Mouse (Mus musculus): ENCODE data around the gene Rhbdf2. TPM values are rescaled to one million over a fixed set of nuclear protein-coding genes. Genes with fewer than 3 reads are reported as not detected.
"Not testable (repeated sequence)": the region's sequence is repeated elsewhere in the genome, so short reads cannot be mapped to it uniquely, and the experiment has no call there.

The Rhbdf2 gene
- polyA plus RNA-seq, 1 experiment from 2014 or later = 1.2 TPM

DNA sequence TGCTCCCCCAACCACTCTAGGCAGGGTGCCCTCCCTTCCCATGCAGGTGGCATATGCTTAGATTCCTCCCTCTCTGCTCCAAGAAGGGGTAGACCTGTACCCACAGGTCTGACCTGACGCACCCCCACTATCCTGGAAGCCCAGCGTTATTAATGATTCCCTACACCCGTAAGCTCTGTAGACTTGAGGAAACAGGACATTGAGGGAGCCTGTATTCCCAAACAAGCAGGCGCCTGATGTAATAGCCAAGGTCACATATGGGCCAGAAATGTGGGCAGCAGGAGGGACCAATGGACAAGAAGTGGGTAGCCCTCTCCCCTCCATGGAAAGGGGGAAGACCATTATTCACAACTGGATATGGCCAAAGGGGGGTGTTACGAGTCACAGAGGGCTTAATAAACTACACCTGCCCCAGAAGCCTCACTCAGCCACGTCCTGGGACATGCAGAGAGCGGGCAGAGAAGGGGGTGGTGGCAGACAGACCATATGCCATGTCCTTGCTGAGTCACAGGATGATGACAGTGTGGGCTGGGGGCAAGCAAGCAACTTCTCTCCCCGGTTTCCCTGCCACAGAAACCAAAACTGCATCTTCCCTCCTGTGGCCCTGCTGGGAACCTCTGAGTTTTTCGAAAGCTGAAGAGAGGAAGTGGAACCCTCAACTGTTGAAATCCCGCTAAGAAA is 10.2 kb downstream of the Rhbdf2 start:
- no peaks in the 10 kb centered on the region for H3K36me3 ChIP-seq (replicated peaks; ENCODE audit: control insufficient read depth, insufficient read depth)
- H3K9ac ChIP-seq = no peak overlapping the region
- no peak overlapping the region for H3K4me2 ChIP-seq (replicated peaks)
- H3K4me3 ChIP-seq (replicated peaks; ENCODE audit: low read length) = no peak overlapping the region
- DNase-seq (ENCODE audit: low spot score) (no peak), ATAC-seq (ENCODE audit: low FRiP score) (no peak)
- H3K9me3 ChIP-seq (ENCODE audit: control insufficient read depth, low read length) = no peaks in the 10 kb centered on the region
- peaks cover 21% of the 10 kb centered on the region for H3K4me1 ChIP-seq (replicated peaks; ENCODE audit: control insufficient read depth, insufficient read depth, low read length)
- WGBS = 80% methylated on average over 10 of the region's 10 CpGs
- no peaks in the 10 kb centered on the region for H3K27me3 ChIP-seq (ENCODE audit: control insufficient read depth, insufficient read depth, low read length)
- H3K27ac ChIP-seq = no peak overlapping the region

DNA sequence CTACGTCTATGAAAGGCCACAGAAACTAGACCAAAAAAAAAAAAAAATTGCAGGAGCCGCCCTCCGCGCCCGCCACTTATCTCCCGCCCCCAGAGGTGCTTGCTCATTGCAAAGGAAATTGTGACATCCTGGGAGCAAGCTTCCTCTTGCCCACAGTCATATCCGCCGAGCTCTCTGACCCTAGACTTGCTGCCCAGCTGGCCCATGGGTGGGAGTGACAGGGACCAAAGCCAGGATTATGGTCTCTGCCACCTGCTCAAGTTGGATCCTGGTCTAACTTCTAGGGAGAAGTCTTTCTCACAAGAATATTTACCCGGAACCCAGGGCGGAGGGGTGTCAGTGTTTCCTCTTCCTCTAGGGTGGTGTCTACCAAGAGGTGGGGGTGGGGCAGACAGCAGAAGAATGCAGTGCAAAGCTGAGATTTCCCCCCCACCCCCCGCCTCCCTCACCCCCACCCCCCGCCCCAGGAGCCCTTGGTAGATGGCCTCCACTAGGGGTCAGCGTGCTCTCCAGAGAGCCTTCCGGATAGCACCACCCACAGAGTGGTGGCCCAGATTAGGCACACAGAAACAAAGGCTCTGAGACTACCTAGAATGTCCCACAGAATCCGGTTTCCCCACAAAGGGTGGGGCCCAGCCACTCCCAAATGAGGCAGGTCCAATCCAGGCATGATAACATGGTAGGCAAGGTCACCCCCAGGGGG is 10.9 kb downstream of the Rhbdf2 start:
- Histone ChIP-seq H3K9ac (no peak overlapping the region), H3K9me3 (ENCODE audit: control insufficient read depth, low read length) (no peaks in the 10 kb centered on the region), H3K4me1 (replicated peaks; ENCODE audit: control insufficient read depth, insufficient read depth, low read length) (peaks cover 15% of the 10 kb centered on the region), H3K27ac (no peak overlapping the region), H3K4me2 (replicated peaks) (no peak overlapping the region), H3K36me3 (replicated peaks; ENCODE audit: control insufficient read depth, insufficient read depth) (no peaks in the 10 kb centered on the region), H3K27me3 (ENCODE audit: control insufficient read depth, insufficient read depth, low read length) (no peaks in the 10 kb centered on the region), H3K4me3 (replicated peaks; ENCODE audit: low read length) (no peak overlapping the region)
- DNase-seq (ENCODE audit: low spot score) (no peak), ATAC-seq (ENCODE audit: low FRiP score) (no peak)
- WGBS = 64% methylated on average over 12 of the region's 15 CpGs

DNA sequence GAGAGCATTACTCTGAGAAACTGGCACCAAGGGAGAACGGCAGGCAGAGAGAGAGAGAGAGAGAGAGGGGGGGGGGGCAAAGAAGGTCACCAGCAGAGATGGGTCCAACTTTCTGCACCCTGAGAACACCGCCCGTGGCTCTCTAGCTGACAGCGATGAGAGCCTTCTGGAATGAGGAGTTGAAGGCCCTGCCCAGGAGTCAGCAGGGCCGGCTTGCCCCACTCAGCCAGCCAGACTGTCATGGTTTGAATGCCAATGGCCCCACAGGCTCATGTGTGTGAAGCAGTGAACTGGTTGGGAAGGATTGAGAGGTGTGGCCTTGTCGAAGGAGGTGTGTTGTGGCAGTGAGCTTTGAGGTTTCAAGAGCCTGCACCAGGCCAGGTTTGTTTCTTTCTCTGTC is 13.6 kb downstream of the Rhbdf2 start:
- Histone ChIP-seq H3K4me1 (replicated peaks; ENCODE audit: control insufficient read depth, insufficient read depth, low read length) (no peaks in the 10 kb centered on the region), H3K4me2 (replicated peaks) (no peak overlapping the region), H3K9ac (no peak overlapping the region), H3K27ac (no peak overlapping the region), H3K9me3 (ENCODE audit: control insufficient read depth, low read length) (no peaks in the 10 kb centered on the region), H3K36me3 (replicated peaks; ENCODE audit: control insufficient read depth, insufficient read depth) (no peaks in the 10 kb centered on the region), H3K4me3 (replicated peaks; ENCODE audit: low read length) (no peak overlapping the region), H3K27me3 (ENCODE audit: control insufficient read depth, insufficient read depth, low read length) (no peaks in the 10 kb centered on the region)
- 96% methylated on average over 6 of the region's 6 CpGs for WGBS
- ATAC-seq (ENCODE audit: low FRiP score) (no peak), DNase-seq (ENCODE audit: low spot score) (no peak)

GRCm38 (mm10) chr11:116612554-116612953 is 14.3 kb downstream of the Rhbdf2 start:
- no peaks in the 10 kb centered on the region for H3K9me3 ChIP-seq (ENCODE audit: control insufficient read depth, low read length)
- ATAC-seq (ENCODE audit: low FRiP score) (no peak), DNase-seq (ENCODE audit: low spot score) (no peak)
- H3K4me3 ChIP-seq (replicated peaks; ENCODE audit: low read length) = no peak overlapping the region
- 93% methylated on average over 1 of the region's 1 CpGs for WGBS
- no peak overlapping the region for H3K27ac ChIP-seq
- no peak overlapping the region for H3K4me2 ChIP-seq (replicated peaks)
- no peaks in the 10 kb centered on the region for H3K4me1 ChIP-seq (replicated peaks; ENCODE audit: control insufficient read depth, insufficient read depth, low read length)
- H3K36me3 ChIP-seq (replicated peaks; ENCODE audit: control insufficient read depth, insufficient read depth) = no peaks in the 10 kb centered on the region
- H3K9ac ChIP-seq = no peak overlapping the region
- H3K27me3 ChIP-seq (ENCODE audit: control insufficient read depth, insufficient read depth, low read length) = no peaks in the 10 kb centered on the region

DNA sequence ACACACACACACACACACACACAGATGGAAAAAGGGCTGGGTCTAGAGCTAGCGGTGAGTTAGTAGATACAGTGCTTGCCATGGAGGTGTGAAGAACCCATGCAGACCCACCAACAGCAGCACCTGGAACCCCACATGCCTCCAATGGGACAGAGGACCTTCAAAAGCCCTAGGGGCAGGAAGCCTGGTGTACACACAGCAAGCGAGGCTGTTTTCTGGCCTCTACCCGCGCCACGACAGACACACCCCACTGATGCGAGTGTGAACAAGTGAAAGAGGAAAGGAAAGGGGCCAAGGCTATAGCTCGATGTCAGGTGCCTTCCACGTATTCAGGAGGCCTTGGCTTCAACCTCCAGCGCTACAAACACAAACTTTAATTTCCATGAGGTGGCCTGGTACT is 14.9 kb downstream of the Rhbdf2 start:
- DNase-seq (ENCODE audit: low spot score) (no peak), ATAC-seq (ENCODE audit: low FRiP score) (no peak)
- H3K36me3 ChIP-seq (replicated peaks; ENCODE audit: control insufficient read depth, insufficient read depth) = no peaks in the 10 kb centered on the region
- H3K27me3 ChIP-seq (ENCODE audit: control insufficient read depth, insufficient read depth, low read length) = no peaks in the 10 kb centered on the region
- H3K4me2 ChIP-seq (replicated peaks) = no peak overlapping the region
- H3K9ac ChIP-seq = no peak overlapping the region
- no peak overlapping the region for H3K4me3 ChIP-seq (replicated peaks; ENCODE audit: low read length)
- H3K4me1 ChIP-seq (replicated peaks; ENCODE audit: control insufficient read depth, insufficient read depth, low read length) = no peaks in the 10 kb centered on the region
- H3K27ac ChIP-seq = no peak overlapping the region
- WGBS = 89% methylated on average over 9 of the region's 9 CpGs
- H3K9me3 ChIP-seq (ENCODE audit: control insufficient read depth, low read length) = no peaks in the 10 kb centered on the region

DNA sequence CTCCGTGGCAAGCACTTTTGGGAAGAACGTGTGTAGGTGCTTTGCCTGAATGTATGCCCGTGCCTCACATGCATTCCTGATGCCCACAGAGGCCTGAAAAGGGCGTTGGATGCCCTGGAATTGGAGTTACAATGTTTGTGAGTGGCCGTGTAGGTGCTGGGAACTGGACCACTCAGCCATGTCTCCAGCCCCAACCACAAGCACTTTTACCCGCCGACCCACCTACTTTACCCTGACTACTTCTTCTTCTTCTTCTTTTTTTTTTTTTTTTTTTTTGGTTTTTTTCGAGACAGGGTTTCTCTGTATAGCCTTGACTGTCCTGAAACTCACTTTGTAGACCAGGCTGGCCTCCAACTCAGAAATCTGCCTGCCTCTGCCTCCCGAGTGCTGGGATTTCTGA is 15.7 kb downstream of the Rhbdf2 start:
- H3K4me3 ChIP-seq (replicated peaks; ENCODE audit: low read length); H3K27me3 ChIP-seq (ENCODE audit: control insufficient read depth, insufficient read depth, low read length); H3K4me2 ChIP-seq (replicated peaks); ATAC-seq (ENCODE audit: low FRiP score); H3K27ac ChIP-seq; H3K9me3 ChIP-seq (ENCODE audit: control insufficient read depth, low read length); H3K4me1 ChIP-seq (replicated peaks; ENCODE audit: control insufficient read depth, insufficient read depth, low read length); H3K36me3 ChIP-seq (replicated peaks; ENCODE audit: control insufficient read depth, insufficient read depth); DNase-seq (ENCODE audit: low spot score); H3K9ac ChIP-seq: not testable (repeated sequence)
- WGBS = 90% methylated on average over 9 of the region's 9 CpGs

GRCm38 (mm10) chr11:116609965-116610630 is 16.7 kb downstream of the Rhbdf2 start:
- Histone ChIP-seq H3K4me1 (replicated peaks; ENCODE audit: control insufficient read depth, insufficient read depth, low read length) (no peaks in the 10 kb centered on the region), H3K36me3 (replicated peaks; ENCODE audit: control insufficient read depth, insufficient read depth) (no peaks in the 10 kb centered on the region), H3K4me2 (replicated peaks) (no peak overlapping the region), H3K4me3 (replicated peaks; ENCODE audit: low read length) (no peak overlapping the region), H3K9me3 (ENCODE audit: control insufficient read depth, low read length) (no peaks in the 10 kb centered on the region), H3K9ac (no peak overlapping the region), H3K27ac (no peak overlapping the region), H3K27me3 (ENCODE audit: control insufficient read depth, insufficient read depth, low read length) (no peaks in the 10 kb centered on the region)
- ATAC-seq (ENCODE audit: low FRiP score) (no peak), DNase-seq (ENCODE audit: low spot score) (no peak)
- 86% methylated on average over 15 of the region's 15 CpGs for WGBS

DNA sequence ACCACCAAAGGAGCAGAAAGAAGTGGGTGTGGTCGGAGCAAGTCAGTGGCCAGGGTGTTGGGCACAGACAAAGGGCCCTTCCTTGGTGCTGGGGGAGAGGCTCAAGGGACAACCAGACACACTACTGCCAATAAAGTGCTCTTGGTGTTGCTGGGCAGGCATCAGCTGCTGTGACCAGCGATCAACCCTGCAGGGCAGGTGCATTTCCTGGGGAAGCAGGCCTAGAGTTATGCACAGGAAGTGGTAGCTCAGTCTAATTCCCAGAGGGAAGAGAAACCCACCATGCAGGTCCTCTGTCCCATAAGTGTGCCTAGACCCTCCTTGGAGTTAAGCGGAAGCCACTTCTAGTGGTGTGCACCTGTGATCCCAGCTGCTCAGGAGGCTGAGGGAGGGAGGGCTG is 19.1 kb downstream of the Rhbdf2 start:
- 96% methylated on average over 3 of the region's 3 CpGs for WGBS
- DNase-seq (ENCODE audit: low spot score) = no peak
- Histone ChIP-seq H3K36me3 (replicated peaks; ENCODE audit: control insufficient read depth, insufficient read depth) (no peaks in the 10 kb centered on the region), H3K4me3 (replicated peaks; ENCODE audit: low read length) (no peak overlapping the region), H3K27me3 (ENCODE audit: control insufficient read depth, insufficient read depth, low read length) (no peaks in the 10 kb centered on the region), H3K4me1 (replicated peaks; ENCODE audit: control insufficient read depth, insufficient read depth, low read length) (no peaks in the 10 kb centered on the region), H3K4me2 (replicated peaks) (no peak overlapping the region), H3K27ac (no peak overlapping the region), H3K9ac (no peak overlapping the region), H3K9me3 (ENCODE audit: control insufficient read depth, low read length) (no peaks in the 10 kb centered on the region)
- ATAC-seq (ENCODE audit: low FRiP score) = no peak

DNA sequence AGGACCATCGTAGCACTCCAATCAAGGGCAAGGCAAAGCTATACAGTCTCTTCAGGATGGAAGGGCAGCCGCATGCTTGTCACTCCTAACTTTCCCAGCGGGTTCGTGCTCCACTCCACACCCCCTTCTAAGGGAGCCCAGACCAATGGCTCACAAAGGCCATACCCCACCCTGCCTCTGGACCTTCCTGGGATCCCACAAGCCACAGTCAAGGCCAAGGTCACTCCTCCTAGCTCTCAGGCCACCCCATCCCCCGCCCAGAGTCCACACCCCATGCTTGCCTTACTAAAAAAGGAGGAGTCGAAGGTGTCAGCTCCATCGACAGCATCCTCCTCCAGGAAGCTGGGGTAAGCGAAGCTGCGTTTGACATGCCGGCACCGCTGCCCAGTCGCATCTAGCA is 22.7 kb downstream of the Rhbdf2 start:
- no peak overlapping the region for H3K9ac ChIP-seq
- H3K36me3 ChIP-seq (replicated peaks; ENCODE audit: control insufficient read depth, insufficient read depth) = no peaks in the 10 kb centered on the region
- ATAC-seq (ENCODE audit: low FRiP score) (no peak), DNase-seq (ENCODE audit: low spot score) (no peak)
- no peaks in the 10 kb centered on the region for H3K4me1 ChIP-seq (replicated peaks; ENCODE audit: control insufficient read depth, insufficient read depth, low read length)
- no peak overlapping the region for H3K27ac ChIP-seq
- WGBS = 92% methylated on average over 12 of the region's 12 CpGs
- no peak overlapping the region for H3K4me2 ChIP-seq (replicated peaks)
- H3K4me3 ChIP-seq (replicated peaks; ENCODE audit: low read length) = no peak overlapping the region
- H3K9me3 ChIP-seq (ENCODE audit: control insufficient read depth, low read length) = no peaks in the 10 kb centered on the region
- H3K27me3 ChIP-seq (ENCODE audit: control insufficient read depth, insufficient read depth, low read length) = no peaks in the 10 kb centered on the region
